Mouse (Mus musculus): ENCODE results near the gene Rpp14. TPM values are rescaled to one million over a fixed set of nuclear protein-coding genes. Genes with fewer than 3 reads are reported as not detected.

Gene Rpp14
- total RNA-seq (2017) = 21.5 and 35.6 TPM in 2 replicates

DNA sequence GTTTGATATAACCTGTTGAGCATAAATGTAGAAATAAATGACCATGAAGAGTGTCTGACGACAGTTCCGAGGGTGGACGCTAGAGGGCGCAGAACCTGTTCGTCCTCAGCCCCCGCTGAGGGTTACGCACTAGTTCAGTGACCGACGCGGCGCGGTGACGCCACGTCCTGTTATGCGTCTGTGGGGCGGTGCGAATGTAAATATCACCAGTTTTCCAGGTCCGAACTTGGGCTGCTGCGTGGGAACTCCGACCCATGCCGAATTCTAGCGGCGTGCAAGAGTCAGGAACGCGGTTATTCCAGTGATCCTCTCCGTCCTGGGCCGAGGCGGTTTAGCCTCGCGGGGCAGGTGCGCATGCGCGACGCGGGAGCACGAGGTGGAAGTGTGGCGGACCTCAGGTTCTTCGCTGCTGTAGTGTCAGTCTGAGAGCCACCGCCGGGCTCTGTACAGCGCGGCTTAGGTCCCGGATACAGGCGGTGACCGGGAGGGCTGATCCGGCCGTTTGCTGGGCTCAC, at the start of gene Rpp14:
Gene Rpp14, plus strand, starts transcription at position 203 of the 515 bp plus-strand sequence.
- ATAC-seq (ENCODE audit: extremely low read depth, insufficient number of reproducible peaks, low FRiP score, poor library complexity, severe bottlenecking) = peak; percentile 98

- ATAC-seq (ENCODE audit: extremely low read depth, insufficient number of reproducible peaks, low FRiP score, poor library complexity, severe bottlenecking) = no peak
Measured at GRCm38 (mm10) chr14:8030535-8030934, 49.6 kb upstream of the Rpp14 start.

- no peak for ATAC-seq (ENCODE audit: extremely low read depth, insufficient number of reproducible peaks, low FRiP score, poor library complexity, severe bottlenecking)
Measured at GRCm38 (mm10) chr14:8032087-8032944, 47.9 kb upstream of the Rpp14 start.

DNA sequence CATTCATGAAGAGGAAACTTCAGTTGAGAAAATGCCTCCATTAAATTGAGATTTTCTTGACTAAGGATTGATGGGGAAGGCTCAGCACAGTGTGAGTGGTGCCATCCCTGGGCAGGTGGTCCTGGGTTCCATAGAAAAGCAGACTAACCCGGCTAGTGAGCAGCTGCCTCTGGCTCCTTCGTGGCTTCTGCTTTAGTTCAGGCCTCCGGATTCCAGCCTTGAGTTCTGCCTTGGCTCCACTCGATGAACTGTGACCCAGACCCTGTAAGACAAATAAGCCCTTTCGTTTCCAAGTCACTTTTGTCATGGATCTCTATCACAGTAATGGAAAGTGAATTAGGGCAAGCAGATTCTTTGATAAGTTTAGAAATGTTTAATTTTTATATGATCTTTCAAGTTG, 45.6 kb upstream of the Rpp14 start:
- ATAC-seq (ENCODE audit: extremely low read depth, insufficient number of reproducible peaks, low FRiP score, poor library complexity, severe bottlenecking) = no peak

- no peak for ATAC-seq (ENCODE audit: extremely low read depth, insufficient number of reproducible peaks, low FRiP score, poor library complexity, severe bottlenecking)
Measured at GRCm38 (mm10) chr14:8035951-8036350, 44.2 kb upstream of the Rpp14 start.

DNA sequence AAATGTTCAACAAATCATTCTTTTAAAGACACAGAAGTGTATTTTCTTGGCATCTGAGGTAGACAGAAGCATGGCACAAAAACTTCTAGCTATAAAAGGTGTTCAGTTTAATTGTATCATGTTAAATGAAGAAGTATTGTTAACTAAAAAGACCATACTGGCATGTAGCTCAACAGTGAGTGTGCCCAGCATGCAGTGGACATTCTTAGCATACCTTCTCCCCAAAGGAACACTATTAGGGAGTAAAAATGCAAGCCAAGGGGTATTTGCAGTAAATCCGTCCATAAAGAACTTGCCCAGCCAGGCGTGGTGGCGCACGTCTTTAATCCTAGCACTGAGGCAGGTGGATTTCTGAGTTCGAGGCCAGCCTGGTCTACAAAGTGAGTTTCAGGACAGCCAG, 43.8 kb upstream of the Rpp14 start:
- no peak for ATAC-seq (ENCODE audit: extremely low read depth, insufficient number of reproducible peaks, low FRiP score, poor library complexity, severe bottlenecking)

- no peak for ATAC-seq (ENCODE audit: extremely low read depth, insufficient number of reproducible peaks, low FRiP score, poor library complexity, severe bottlenecking)
Measured at GRCm38 (mm10) chr14:8038150-8038549, 42.0 kb upstream of the Rpp14 start.

DNA sequence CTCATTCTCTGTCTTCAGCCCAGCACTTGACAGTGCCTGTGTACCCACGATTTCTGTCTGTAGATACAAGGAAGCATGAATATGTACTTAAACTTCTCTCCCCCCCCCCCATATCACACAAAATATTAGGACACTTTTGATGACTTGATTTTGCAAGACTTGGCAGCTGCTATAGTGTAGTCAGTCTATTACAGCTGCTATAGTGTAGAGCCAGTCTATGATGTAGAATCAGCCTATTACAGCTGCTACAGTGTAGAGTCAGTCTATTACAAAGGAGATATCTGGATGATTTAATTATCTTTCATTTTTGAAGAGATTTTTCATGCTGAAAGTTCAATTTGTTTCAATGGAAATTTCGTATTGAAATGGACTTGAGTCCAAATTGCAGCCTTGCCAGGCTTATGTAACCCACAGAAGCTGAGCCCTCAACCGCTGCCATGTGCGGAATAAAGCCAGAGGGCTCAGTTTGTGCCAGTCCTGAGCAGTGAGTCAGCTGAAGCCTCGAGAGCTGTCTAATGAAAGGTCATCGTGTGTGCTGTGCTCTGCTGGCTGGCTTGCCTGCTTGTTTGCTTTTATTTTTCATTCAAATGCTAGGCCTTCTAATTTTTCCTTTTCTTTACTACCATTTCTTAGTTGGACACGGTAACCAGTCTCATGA, 41.2 kb upstream of the Rpp14 start:
- ATAC-seq (ENCODE audit: extremely low read depth, insufficient number of reproducible peaks, low FRiP score, poor library complexity, severe bottlenecking) = no peak

DNA sequence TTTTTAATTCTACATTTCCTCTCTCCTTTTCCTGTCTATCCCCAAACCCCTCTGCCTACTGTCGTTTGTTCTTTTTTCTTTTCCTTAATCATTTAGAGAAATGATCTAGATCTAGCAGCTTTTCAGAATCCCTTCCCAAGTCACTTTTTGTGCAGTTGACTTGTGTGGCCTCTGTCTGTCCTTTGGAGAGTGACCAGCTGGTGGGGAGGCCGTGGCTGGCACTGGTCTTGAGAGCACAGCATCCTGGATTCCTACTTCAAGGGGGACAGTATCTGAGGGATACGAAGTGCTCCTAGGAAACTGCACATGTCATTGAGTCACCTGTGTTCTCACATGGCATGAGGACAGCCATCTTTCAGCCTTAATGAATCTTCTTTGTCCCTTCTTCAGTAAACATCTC, 40.0 kb upstream of the Rpp14 start:
- ATAC-seq (ENCODE audit: extremely low read depth, insufficient number of reproducible peaks, low FRiP score, poor library complexity, severe bottlenecking) = no peak

DNA sequence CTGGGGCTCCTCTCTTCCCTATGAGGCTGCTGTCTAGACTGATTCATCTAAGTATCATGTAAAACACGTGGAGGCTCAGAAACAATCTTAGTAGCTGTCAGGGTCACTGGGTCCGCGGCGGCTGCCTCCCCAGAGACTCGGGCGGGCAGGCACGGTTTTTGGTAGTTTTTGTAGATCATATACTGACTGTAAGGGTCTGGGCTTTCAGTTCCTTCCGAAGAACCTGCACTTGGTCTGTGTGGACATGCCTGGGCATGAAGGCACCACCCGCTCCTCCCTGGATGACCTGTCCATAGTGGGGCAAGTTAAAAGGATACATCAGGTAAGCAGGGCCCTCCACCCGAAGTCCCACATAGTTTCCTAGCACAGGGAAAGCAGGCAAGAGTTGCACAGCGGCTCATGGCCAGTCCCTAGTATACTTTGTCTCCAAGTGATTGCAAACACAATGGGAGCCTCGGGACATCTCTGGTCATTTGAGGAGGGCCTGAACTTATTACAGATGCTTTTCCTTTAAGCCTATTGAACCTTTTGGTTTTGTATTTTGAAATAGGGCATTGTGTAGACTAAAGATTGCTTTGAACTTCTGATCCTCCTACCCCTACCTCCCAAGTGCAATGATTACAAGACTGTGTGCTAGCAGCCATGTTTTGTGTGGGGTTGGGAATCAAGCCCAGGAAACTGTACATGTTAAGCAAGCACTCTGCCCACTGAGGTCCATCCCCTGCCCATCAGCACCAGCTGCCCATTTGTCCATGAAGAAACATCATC, 39.1 kb upstream of the Rpp14 start:
- ATAC-seq (ENCODE audit: extremely low read depth, insufficient number of reproducible peaks, low FRiP score, poor library complexity, severe bottlenecking) = no peak

- ATAC-seq (ENCODE audit: extremely low read depth, insufficient number of reproducible peaks, low FRiP score, poor library complexity, severe bottlenecking) = no peak
Measured at GRCm38 (mm10) chr14:8042120-8042519, 38.0 kb upstream of the Rpp14 start.

GRCm38 (mm10) chr14:8042577-8042976, 37.6 kb upstream of the Rpp14 start:
- no peak for ATAC-seq (ENCODE audit: extremely low read depth, insufficient number of reproducible peaks, low FRiP score, poor library complexity, severe bottlenecking)

- no peak for ATAC-seq (ENCODE audit: extremely low read depth, insufficient number of reproducible peaks, low FRiP score, poor library complexity, severe bottlenecking)
Measured at GRCm38 (mm10) chr14:8044330-8044729, 35.8 kb upstream of the Rpp14 start.

- ATAC-seq (ENCODE audit: extremely low read depth, insufficient number of reproducible peaks, low FRiP score, poor library complexity, severe bottlenecking) = no peak
Measured at GRCm38 (mm10) chr14:8044786-8045185, 35.4 kb upstream of the Rpp14 start.

GRCm38 (mm10) chr14:8045187-8045846, 34.9 kb upstream of the Rpp14 start:
- ATAC-seq (ENCODE audit: extremely low read depth, insufficient number of reproducible peaks, low FRiP score, poor library complexity, severe bottlenecking) = no peak

DNA sequence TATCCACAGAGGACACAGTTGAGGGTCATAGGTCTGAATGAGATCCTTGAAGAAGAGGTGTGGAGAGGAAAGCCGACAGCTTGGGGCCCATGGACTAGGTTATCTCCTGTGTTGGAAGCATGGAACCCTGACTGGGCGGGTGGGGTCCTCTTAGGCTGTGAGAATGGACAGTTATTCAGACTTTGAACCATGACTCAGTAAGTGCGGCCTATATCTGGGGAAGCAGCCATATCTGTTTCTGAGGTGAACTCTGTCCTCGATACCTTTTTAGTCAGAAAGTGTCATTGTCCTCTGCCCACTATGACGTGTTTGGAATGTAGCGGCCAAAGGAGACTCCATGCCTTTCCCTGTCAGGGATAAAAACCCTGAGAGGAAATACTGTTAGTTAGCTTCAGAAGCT, 33.3 kb upstream of the Rpp14 start:
- no peak for ATAC-seq (ENCODE audit: extremely low read depth, insufficient number of reproducible peaks, low FRiP score, poor library complexity, severe bottlenecking)

GRCm38 (mm10) chr14:8049334-8049733, 30.8 kb upstream of the Rpp14 start:
- no peak for ATAC-seq (ENCODE audit: extremely low read depth, insufficient number of reproducible peaks, low FRiP score, poor library complexity, severe bottlenecking)

DNA sequence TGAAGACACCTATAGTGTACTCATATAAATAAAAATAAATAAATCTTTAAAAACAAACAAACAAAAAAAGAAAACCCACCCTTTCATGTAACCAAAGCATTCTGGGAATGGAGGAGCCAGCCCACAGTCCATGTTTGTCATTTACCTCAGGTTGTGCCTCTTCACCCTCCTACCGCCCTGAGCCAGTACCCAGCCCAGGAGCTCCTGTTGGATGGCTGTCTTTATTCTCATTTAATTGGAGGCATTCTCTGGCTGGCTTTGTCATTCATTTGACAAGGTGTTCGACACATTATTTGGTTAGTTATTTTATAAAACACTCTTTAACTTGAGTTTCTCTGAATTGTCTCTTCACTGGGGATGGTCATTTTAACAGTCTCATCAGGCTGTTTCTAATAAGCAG, 28.3 kb upstream of the Rpp14 start:
- ATAC-seq (ENCODE audit: extremely low read depth, insufficient number of reproducible peaks, low FRiP score, poor library complexity, severe bottlenecking) = no peak

- ATAC-seq (ENCODE audit: extremely low read depth, insufficient number of reproducible peaks, low FRiP score, poor library complexity, severe bottlenecking) = no peak
Measured at GRCm38 (mm10) chr14:8052661-8053060, 27.5 kb upstream of the Rpp14 start.
